Mouse (Mus musculus) G1E (cell line): ENCODE results near the gene Repin1.

Experiments used
- CTCF ChIP-seq: IDR thresholded peaks from 2 replicates; pipeline ENCODE4 v1.5.1; 2012; ENCODE audit warnings: low read depth, low read length, inconsistent platforms, mixed read lengths
- GATA1 ChIP-seq: IDR thresholded peaks from 2 replicates; pipeline ENCODE4 v1.6.1; 2012; ENCODE audit warnings: borderline replicate concordance, low read length, inconsistent platforms, mixed read lengths
- GATA2 ChIP-seq: IDR thresholded peaks from 2 replicates; pipeline ENCODE4 v1.6.1; 2012; ENCODE audit warnings: low read depth, low read length, inconsistent platforms, borderline replicate concordance
- POLR2AphosphoS5 ChIP-seq: IDR thresholded peaks from 2 replicates; pipeline ENCODE4 v1.6.1; 2012; ENCODE audit warnings: low read depth, low read length, inconsistent platforms; ENCODE audit not compliant: insufficient replicate concordance
- TAL1 ChIP-seq: conservative IDR thresholded peaks from 2 replicates; pipeline ENCODE4 v1.6.1; 2012; ENCODE audit warnings: low read depth, low read length, inconsistent platforms, mixed read lengths

DNA sequence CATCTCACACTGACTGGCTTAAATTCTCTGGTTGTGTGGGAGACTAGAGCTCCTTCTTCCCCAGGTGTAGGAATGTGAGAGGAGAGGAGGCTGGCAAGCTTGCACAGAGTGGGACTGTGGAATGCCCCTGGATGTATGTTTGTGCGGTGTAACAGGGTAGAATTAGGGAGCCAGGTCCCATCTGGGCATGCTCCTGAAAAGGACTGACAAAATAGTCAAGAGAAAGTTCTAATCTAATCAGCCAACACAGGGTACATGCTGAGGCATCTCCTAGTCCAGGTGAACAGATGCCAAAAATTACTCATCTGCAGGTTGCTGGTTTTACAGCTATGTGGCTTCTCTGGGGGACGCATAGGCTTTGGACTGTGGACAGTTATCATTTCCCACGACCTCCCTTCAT is 37.7 kb upstream of the Repin1 start:
- TF ChIP-seq CTCF (no peak), TAL1 (no peak), GATA1 (no peak), GATA2 (no peak), POLR2AphosphoS5 (no peak)
